In the genomic region with DNA sequence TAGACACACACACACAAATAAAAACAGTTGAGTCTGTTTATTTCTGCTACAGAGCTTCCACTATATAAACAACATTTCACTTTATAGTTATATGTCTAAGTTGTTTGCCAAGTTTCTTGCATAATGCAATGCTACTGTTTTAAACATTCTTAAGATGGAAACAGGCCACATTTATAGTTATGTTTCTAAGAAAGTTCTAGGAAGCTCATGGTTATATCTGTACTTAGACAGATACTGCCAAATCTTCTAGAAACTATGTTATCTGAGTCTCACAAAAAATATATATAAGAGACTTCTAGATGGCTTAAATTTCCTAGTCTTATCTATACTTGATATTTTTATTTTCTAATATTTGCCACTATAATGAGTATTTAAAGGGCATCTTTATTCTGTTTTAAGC, we compare ENCODE assay signal across 26 mouse cellular contexts. TPM values are rescaled to one million over a fixed set of nuclear protein-coding genes. Genes with fewer than 3 reads are reported as not detected.
DNase-seq lines count a peak whose midpoint lies in the region; ATAC-seq and TF ChIP-seq lines count a peak whose summit lies in the region.
"Had no signal": no experiment of that assay in that cellular context is flagged by ENCODE, and none has a peak within 500 bp of the region (broad histone marks: within the 10 kb centered on the region; RNA-seq: fewer than 3 reads in every experiment).

No protein-coding gene starts in this region.

- peak; percentile 94 for ATAC-seq in frontal cortex, adult (ENCODE audit: low TSS enrichment)
- ATAC-seq in lung, postnatal 0 days: no peak
- ATAC-seq: CD4-positive, CD25-positive, alpha-beta regulatory T cell, adult 4 months; forebrain, embryonic 14.5 days; forebrain, embryonic 16.5 days had no signal

- no peaks in the 10 kb centered on the region; the same call in 1 of the 2 replicates for H3K79me2 ChIP-seq in MEL (ENCODE audit: control insufficient read depth, insufficient read depth, low read length, poor library complexity)

- H3K36me3 ChIP-seq in lung, postnatal 0 days (ENCODE audit: insufficient read depth, low read length): 0 out of 2 replicates have a peak, but pooled peaks cover 6% of the 10 kb centered on the region
- H3K36me3 ChIP-seq in MEL (ENCODE audit: control insufficient read depth in 1 of 2, insufficient read depth in 2 of 2, low read length in 2 of 2): peaks cover 12 to 79% of the 10 kb centered on the region in 2 experiments

- no peaks in the 10 kb centered on the region for H3K27me3 ChIP-seq in lung, postnatal 0 days (replicated peaks; ENCODE audit: insufficient read depth, low read length)
- H3K27me3 ChIP-seq in MEL (ENCODE audit: control insufficient read depth in 1 of 2, insufficient read depth in 2 of 2, low read length in 2 of 2): no peaks in the 10 kb centered on the region
- H3K27me3 ChIP-seq: CH12.LX; embryonic facial prominence, embryonic 13.5 days; embryonic facial prominence, embryonic 15.5 days; forebrain, embryonic 12.5 days had no signal

- H3K4me2 ChIP-seq in lung, postnatal 0 days (replicated peaks; ENCODE audit: low read depth, low read length): no peak overlapping the region
- H3K4me2 ChIP-seq: embryonic facial prominence, embryonic 13.5 days; embryonic facial prominence, embryonic 15.5 days; forebrain, embryonic 12.5 days had no signal

- no peak overlapping the region for H3K4me3 ChIP-seq in lung, postnatal 0 days (ENCODE audit: low read depth, low read length)
- no peak overlapping the region for H3K4me3 ChIP-seq in MEL (ENCODE audit: control insufficient read depth in 1 of 2, insufficient read depth in 1 of 2, low read depth in 2 of 2, low read length in 2 of 2)
- H3K4me3 ChIP-seq: embryonic facial prominence, embryonic 13.5 days; embryonic facial prominence, embryonic 15.5 days; erythroblast, embryonic 14.5 days; forebrain, embryonic 10.5 days; forebrain, embryonic 12.5 days had no signal

- H3K9ac ChIP-seq in lung, postnatal 0 days (replicated peaks; ENCODE audit: low read depth): no peak overlapping the region
- no peak overlapping the region for H3K9ac ChIP-seq in MEL (ENCODE audit: control insufficient read depth, low read depth, low read length, poor library complexity, severe bottlenecking)
- H3K9ac ChIP-seq: embryonic facial prominence, embryonic 13.5 days; embryonic facial prominence, embryonic 15.5 days; forebrain, embryonic 12.5 days had no signal

- no peak for DNase-seq in frontal cortex, postnatal 36 days (ENCODE audit: low spot score in 2 of 2)
- peak; percentile 11 for DNase-seq in lung, postnatal 0 days (ENCODE audit: low spot score)
- no peak for DNase-seq in lung, postnatal 36 days
- DNase-seq in MEL (ENCODE audit: low read depth, low spot score): no peak
- DNase-seq in layer of hippocampus, postnatal 14 days (ENCODE audit: low spot score in 2 of 2): no peak
- DNase-seq: adrenal gland, adult 2 months; adrenal gland, postnatal 10 days; adrenal gland, postnatal 25 days; B cell, adult 2 months; cerebellum, adult 11-12 months; cerebellum, adult 2 months; cerebellum, adult 9-11 months; cerebellum, postnatal 14 days; cerebellum, postnatal 36 days; embryo, embryonic 11 days had no signal

- H3K27ac ChIP-seq in lung, postnatal 0 days (ENCODE audit: low read length): no peak overlapping the region
- no peak overlapping the region for H3K27ac ChIP-seq in MEL (ENCODE audit: control insufficient read depth, low read depth, low read length)
- H3K27ac ChIP-seq: embryonic facial prominence, embryonic 13.5 days; embryonic facial prominence, embryonic 15.5 days; forebrain, embryonic 10.5 days; forebrain, embryonic 12.5 days had no signal

- H3K9me3 ChIP-seq in lung, postnatal 0 days (ENCODE audit: low read length): no peaks in the 10 kb centered on the region
- H3K9me3 ChIP-seq in MEL (replicated peaks; ENCODE audit: insufficient read depth, low read length): no peaks in the 10 kb centered on the region
- H3K9me3 ChIP-seq: embryonic facial prominence, embryonic 13.5 days; embryonic facial prominence, embryonic 15.5 days; forebrain, embryonic 10.5 days; forebrain, embryonic 12.5 days; G1E had no signal

- TF ChIP-seq CTCF in lung, postnatal 0 days (IDR thresholded peaks at IDR 0.05): no peak
- TF ChIP-seq CTCF in MEL (IDR thresholded peaks at IDR 0.05 in 2 of 3, conservative IDR thresholded peaks at IDR 0.05 in 1 of 3; ENCODE audit: control insufficient read depth in 1 of 3, insufficient read depth in 1 of 3, low read depth in 2 of 3, low read length in 3 of 3, poor library complexity in 1 of 3, severe bottlenecking in 1 of 3): no peak

- TF ChIP-seq RAD21 in MEL (IDR thresholded peaks at IDR 0.05; ENCODE audit: low read depth, low read length): no peak

- TF ChIP-seq EP300 in lung, postnatal 0 days (IDR thresholded peaks at IDR 0.05): no peak
- TF ChIP-seq EP300 in MEL (IDR thresholded peaks at IDR 0.05; ENCODE audit: low read depth in 1 of 2, low read length in 2 of 2): peak in 1 of 2 experiments; percentile 12; a peak in 1 of 4 replicates

- TF ChIP-seq POLR2A in MEL (IDR thresholded peaks at IDR 0.05; ENCODE audit: control insufficient read depth in 1 of 2, insufficient read depth in 1 of 2, low read depth in 1 of 2, low read length in 2 of 2, poor library complexity in 1 of 2): no peak

- no peaks in the 10 kb centered on the region for H3K4me1 ChIP-seq in lung, postnatal 0 days (ENCODE audit: insufficient read depth, low read depth, low read length)
- H3K4me1 ChIP-seq in MEL (ENCODE audit: control insufficient read depth in 1 of 2, insufficient read depth in 2 of 2, low read length in 2 of 2): peaks cover 0 to 9% of the 10 kb centered on the region in 2 experiments; a peak in 3 of 4 replicates
- H3K4me1 ChIP-seq: embryonic facial prominence, embryonic 13.5 days; embryonic facial prominence, embryonic 15.5 days; forebrain, embryonic 10.5 days; forebrain, embryonic 12.5 days had no signal

TF ChIP-seq in MEL, 35 proteins besides CTCF, POLR2A, EP300 and RAD21:
- TF ChIP-seq TCF12 (IDR thresholded peaks at IDR 0.05; ENCODE audit: low read depth, low read length) (0 out of 2 replicates have a peak, but pooled peaks have one; percentile 30), TBP (IDR thresholded peaks at IDR 0.05; ENCODE audit: low read depth, low read length) (no peak)

RNA-seq across cellular contexts. Expression of a gene that starts 16.8 kb away (rescaled TPM):
- 14.6 and 14.8 TPM in 2 replicates for polyA plus RNA-seq in lung, postnatal 0 days (2015; fragmentation: Nextera tagmentation; extraction: Ambion mirVana)
- total RNA-seq in MEL (2012; rRNA removed): 12.3 and 13.6 TPM in 2 replicates
- 10 to 100 TPM in 1 of 2 experiments, not detected in 1; 20.6 TPM for polyA plus RNA-seq in MEL (2012; ENCODE audit: insufficient read depth in 1 of 2, insufficient read length in 2 of 2, low read depth in 1 of 2, low replicate concordance in 2 of 2, missing spikeins in 1 of 2)
- total RNA-seq in layer of hippocampus, postnatal 14 days (2021): 1 to 10 TPM; 8.7 to 9.3 TPM

RNA-seq across cellular contexts. Expression of a gene that starts 17.0 kb away (rescaled TPM):
- polyA plus RNA-seq in lung, postnatal 0 days (2015; fragmentation: Nextera tagmentation; extraction: Ambion mirVana): 7.7 and 10.2 TPM in 2 replicates
- 57.4 and 60.7 TPM in 2 replicates for total RNA-seq in MEL (2012; rRNA removed)
- 100 to 1,000 TPM in 1 of 2 experiments, 10 to 100 TPM in 1; 47.2 to 651 TPM for polyA plus RNA-seq in MEL (2012; ENCODE audit: insufficient read depth in 1 of 2, insufficient read length in 2 of 2, low read depth in 1 of 2, low replicate concordance in 2 of 2, missing spikeins in 1 of 2)
- total RNA-seq in layer of hippocampus, postnatal 14 days (2021): 10 to 100 TPM; 20.2 to 21.2 TPM
